Mouse (Mus musculus): ENCODE measurements around the gene Nsun5.
"Not testable (repeated sequence)": the region's sequence is repeated elsewhere in the genome, so short reads cannot be mapped to it uniquely, and the experiment has no call there.

The Nsun5 gene

DNA sequence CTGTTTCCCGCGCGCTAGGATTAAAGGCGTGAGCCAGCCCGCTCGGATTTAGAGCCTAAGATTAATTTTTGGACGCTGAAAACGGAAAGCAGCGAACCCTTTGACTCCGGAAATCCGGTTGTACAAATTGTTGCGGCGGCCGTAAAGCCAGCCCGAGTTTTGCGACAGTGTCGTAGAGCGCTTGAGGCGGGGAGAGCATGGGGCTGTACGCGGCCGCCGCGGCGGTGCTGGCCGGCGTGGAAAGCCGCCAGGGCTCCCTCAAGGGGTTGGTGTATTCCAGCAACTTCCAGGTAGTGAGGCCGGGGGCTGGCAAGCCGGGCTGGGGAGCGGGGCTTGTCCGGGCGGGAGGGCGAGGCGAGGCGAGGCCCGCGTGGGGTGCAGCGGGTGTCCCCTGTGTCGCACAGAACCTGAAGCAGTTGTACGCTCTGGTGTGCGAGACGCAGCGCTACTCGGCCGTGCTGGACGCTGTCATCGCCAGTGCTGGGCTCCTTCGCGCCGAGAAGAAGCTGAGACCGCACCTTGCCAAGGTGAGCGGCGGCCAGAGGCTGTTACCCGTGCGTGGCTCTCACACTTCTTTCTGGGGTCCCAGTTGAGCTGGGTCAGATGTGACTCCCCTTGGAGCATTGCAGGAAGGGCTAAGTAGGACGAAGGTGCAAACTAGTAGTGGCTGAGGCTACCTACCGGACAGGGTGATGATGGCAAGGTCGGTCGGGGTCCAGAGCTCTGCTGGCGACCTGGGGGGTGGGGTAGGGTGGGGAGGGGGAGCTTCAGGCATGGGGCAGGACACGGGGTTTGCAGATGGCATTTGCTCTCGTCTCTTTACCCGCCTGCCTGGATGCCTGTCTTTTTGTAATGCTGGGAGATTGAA, at the start of gene Nsun5:
TSS of gene Nsun5 (plus strand) at position 167 of the 868 bp plus-strand sequence.
- in situ Hi-C loops (cut with MseI, MboI): no loop called here

DNA sequence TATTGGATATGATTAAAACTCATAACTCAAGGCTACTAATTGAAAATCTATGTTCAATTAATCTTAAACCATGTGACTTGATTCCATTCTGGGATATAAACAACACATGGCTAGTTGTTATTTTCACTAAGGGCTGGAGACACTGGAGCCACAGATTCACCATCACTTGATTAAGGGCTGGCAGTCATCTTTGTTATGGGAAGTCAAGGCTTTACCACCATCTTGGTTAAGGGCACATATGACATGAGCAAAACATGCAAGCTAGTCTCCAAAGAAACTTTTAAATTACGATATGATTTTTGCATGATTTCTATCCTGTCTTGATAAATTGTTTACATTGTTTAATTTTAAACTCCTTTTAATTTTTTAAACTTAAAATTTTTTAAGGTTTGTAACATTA, 47.6 kb upstream of the Nsun5 start:
- in situ Hi-C loops (cut with MseI, MboI): no loop called here

DNA sequence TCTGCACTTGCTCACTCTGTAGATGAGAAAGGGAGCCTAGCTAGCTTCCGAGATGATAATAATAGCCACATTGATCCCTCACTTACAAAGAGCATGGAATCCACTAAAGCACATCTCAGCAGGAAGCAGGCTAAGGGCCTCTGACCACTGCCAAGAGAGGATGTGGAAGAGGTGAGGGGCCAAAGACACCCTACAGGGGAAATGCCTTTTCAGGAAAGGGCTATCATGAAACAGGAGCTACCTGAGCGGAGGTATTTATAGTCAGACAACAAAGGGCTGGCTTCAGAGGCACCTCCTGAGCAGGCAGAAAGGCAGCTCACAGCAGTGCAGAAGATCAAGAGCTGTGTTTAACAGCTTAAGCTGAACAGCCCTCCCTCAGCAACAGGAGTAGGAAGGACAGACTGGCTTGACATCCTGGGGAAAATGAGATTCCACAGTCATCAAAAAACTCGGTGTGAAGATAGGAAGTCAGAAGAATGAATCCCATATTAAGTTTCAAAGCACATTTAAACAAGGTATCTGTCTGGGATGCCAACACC, 43.6 kb upstream of the Nsun5 start:
- in situ Hi-C loops (cut with MseI, MboI): no loop called here

DNA sequence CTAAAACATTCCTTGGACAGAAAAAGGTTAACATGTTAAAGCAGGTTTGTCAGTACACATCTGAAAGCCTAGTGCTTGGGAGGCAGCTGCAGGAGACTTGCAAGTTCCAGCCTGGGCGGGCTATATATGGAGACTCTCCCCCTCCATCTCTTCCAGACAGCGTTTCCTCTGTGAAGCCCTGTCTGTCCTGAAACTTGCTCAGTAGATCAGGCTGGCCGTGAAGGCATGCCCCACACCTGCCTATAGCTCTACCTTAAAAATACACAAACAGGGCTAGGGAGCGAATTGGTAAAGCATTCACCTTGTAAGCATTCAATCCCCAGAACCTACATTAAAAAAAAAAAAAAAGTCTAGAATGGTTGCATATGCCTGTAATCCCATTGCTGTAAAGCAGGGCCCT, 40.3 kb upstream of the Nsun5 start:
- in situ Hi-C loops (cut with MseI, MboI): no loop called here

DNA sequence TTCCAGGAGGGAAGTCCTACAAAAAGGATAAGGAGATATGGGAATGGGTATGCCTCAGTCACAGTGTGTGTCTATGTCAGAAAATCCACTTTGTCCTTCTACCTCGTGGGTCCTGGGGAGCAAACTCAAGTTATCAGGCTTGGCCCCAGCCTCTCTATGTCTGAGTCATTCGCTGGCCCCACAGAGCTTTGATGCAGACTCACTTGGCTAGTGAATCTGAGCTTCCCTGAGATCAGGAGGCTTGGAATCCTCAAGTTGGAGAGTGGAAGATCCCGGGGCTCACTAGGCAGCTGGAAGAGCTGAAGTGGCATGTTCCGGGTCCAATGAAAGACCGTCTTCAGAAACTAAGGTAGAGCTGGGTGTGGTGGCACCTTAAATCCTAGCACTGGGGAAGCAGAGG, 39.6 kb upstream of the Nsun5 start:
- in situ Hi-C loops (cut with MseI, MboI): no loop called here

DNA sequence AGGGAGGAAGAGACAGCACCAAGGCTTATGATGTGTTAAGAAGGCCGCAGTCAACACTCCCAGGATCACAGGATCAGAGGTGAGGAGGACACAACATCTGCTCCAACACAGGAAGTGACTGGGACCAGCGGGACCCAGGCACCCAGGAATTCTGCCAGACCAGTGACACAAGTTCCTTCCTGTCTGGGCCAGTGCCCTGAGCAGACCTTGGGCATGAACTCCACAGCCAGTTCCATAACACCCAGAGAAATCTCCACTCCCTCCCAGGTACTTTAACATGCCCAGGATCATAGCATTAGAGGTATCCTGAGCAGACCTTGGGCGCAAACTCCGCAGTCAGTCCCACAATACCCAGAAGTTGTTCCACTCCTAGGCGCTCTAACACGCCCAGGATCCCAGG, 38.6 kb upstream of the Nsun5 start:
- in situ Hi-C loops (cut with MseI, MboI): no loop called here

DNA sequence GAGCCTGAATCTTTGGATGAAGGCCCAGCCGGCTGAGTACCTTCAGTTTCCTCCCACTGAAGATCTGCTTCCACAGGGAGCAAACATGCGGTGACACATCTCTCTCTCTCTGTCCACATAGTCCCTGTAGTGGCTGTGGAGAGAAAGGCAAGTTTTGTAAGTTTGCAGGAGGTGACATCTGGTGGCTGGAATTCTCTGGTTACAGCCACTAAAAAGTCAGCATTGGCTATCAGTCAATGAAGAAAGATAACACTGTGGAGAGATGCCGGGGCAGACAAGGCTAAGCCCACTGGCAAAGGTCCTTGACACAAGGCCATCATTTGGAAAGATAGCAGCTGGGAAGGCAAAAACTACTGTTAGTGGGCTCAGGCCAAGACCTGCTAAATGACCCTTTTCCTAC, 32.2 kb upstream of the Nsun5 start:
- in situ Hi-C loops (cut with MseI, MboI): no loop called here

DNA sequence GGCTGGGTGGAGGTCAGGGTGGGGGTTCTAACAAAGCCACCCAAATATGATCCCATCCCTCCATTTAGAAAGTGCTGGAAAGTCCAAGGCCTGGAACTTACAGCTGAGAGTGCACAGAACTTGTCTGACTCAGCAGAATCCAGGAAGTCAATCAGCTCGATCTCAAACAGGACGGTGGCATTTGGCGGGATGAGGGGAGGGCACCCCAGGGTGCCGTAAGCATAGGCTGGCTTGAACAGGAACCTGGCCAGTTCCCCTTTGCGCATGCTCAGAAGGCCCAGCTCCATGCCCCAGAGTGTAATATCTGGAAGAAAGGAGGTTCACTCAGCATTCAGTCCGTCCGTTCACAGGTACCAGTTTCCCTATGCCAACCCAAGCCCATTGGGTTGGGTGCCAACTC, 23.8 kb upstream of the Nsun5 start:
- in situ Hi-C loops (cut with MseI, MboI): no loop called here

DNA sequence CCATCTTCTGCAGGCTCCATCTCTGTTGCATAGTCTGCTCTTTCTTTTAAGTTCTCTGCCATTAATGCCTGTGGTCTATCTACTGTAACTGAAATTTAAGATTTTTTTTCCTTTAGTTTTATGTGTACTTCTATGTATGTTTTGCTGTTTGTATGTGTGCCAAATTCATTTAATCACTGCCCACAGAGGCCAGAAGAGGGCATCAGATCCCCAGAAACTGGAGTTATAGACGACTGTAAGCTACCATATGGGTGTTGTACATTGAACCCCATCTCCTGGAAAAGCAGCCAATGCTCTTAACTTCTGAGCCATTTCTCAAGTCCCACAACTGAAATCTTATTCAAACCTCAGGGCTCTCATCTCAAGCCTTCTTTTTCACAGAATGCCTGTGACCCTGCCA, 23.3 kb upstream of the Nsun5 start:
- in situ Hi-C loops (cut with MseI, MboI): no loop called here

DNA sequence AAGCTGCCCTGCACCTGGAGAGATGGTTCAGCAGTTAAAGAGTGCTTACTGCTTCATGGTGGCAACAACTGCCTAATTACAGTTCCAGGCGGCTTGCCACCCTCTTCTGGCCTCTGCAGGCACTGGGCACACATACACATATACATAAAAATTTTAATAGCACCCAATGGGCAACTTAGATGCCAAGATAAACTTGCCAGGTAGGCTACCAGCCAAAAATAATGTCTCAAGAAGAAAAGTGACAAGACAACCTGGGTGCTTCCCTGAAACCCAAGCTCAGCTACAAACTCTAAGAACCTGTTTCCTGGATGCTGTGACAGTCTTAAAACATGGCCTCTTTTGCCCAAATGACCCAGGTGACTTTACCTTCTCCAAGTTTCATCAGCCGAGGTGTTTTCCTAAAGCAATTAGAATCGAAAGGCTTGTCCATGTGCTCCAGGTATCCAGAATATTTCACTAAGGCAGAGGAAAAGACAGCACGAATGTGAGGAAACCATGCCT, 22.2 kb upstream of the Nsun5 start:
- in situ Hi-C loops (cut with MseI, MboI): no loop called here

DNA sequence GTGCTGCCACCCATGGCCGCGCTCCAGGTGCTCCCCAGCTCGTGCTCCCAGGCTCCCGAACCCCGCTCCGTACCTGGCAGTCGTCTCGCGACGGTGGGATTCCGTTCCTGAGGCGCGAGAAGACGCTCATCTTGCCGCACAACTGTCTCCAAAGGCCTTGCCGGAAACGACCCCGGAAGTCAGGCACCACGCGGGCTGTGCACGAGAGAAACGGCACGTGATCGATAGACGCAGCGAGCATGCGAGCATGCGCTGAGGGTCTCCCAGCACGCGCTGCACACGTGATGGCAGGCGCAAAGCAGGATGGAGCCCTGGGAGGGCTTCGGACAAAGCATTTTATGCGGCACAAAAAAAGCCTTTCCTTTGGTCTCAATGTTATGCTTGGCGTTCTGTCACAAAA, 19.9 kb upstream of the Nsun5 start, which contains the start of gene Fkbp6:
TSS of gene Fkbp6 (minus strand) at position 183 of the 400 bp plus-strand sequence.
- in situ Hi-C loops (cut with MseI, MboI): no loop called here

DNA sequence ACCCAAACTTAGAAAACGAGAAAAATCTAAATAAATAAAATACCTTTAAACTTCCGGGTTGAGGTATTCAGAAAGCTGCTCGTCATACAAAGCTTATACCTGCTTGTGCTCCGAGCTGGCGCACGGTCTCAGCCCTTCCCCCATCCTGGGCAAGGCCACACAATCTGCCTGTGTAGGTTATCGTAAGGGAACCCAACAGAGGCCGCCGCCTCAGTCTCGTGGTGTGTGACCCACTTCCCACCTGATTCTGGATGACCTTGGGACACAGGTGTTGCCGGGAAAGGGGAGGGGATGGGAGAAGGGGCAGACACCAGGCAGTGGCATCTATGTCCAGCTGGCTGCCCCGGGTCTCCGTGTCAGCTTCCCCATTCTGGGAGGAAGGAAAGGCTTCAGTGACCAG, 18.1 kb upstream of the Nsun5 start:
- in situ Hi-C loops (cut with MseI, MboI): no loop called here

DNA sequence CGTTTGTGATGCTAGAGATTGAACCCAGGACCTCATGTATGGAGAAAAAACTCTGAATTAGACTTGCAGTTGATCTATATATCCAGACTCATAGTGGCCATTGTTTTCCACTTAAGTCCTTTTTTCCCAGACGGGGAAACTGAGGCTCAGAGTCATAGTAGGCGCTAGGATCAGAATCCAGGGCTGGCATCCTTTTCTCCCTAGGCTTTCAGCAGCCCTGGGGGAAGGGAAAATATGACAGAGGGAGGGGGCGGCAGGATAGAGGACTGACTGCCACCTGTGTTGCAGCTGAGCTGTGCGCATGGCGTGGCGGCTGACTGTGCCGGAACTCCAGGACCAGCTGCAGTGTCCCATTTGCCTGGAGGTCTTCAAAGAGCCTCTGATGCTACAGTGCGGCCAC, 16.8 kb upstream of the Nsun5 start, which contains the start of gene Trim50:
TSS of gene Trim50 (plus strand) at position 301 of the 400 bp plus-strand sequence.
- in situ Hi-C loops (cut with MseI, MboI): no loop called here

DNA sequence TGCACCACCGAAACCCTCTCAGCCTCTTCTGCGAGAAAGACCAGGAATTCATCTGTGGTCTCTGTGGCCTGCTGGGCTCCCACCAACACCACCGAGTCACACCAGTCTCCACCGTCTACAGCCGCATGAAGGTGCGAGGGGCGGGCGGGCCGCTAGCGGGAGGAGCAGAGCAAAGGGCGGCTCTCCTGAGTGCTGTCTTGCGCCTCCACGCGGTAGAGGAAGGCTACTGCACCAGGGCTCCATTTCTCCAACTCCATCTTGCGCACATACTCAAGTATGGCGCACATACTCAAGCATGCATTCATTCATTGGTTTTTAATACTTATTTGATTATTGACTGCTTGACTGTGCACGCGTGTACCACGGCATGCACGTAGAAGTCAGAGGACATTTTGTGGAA, 16.2 kb upstream of the Nsun5 start:
- in situ Hi-C loops (cut with MseI, MboI): no loop called here

DNA sequence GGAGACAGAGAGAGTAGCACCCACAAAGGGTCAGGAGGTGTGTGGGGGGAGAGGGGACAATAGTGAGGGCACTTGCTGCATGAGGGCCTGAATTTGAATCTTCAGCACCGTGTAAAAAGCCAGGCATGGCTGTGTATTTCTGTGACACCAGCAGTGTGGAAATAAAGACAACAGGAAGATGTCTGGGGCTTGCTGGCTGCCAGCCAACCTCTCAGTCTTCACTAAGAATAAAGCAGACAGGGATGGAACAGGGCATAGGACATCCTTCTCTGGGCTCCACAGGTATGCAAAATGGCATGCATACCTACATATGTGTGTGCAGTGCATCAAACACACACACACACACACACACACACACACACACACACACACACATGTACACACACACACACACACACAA, 13.7 kb upstream of the Nsun5 start:
- in situ Hi-C loops (cut with MseI, MboI): no loop called here

DNA sequence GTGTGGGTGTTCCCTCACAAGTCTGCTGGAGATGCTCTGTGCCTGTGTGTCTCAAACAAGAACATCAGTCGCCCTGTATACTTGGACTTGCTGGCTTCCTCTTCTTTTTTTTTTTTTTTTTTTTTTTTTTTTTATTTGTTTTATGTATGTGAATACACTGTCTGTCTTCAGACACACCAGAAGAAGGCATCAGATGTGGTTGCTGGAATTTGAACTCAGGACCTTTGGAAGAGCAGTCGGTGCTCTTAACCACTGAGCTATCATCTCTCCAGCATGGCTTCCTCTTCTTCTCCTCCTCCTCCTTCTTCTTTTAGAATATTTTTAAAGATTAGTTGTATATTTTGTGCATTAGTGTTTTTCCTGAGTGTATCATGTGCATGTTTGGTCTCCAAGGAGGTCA, 12.2 kb upstream of the Nsun5 start:
- in situ Hi-C loops (cut with MseI, MboI): no loop called here

DNA sequence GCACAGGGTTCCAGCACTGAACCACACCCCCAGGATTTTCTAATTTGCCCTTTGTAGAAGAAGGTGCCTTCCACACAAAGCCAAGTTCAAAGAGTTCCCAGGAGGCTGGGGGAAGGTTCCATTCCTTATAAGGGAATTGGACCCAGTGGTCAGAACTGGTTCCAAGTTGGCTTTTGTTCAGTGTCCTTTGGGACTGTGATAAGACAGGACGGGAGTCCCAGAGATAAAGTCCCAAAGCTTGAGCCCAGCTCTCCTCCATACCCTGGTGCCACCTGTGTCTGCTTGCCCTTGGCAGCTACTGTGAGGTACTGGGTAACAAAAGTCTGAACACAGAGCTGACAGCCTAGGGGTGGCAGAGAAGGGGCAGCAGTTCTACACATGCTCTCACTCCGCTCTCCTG, 10.0 kb upstream of the Nsun5 start:
- in situ Hi-C loops (cut with MseI, MboI): no loop called here

DNA sequence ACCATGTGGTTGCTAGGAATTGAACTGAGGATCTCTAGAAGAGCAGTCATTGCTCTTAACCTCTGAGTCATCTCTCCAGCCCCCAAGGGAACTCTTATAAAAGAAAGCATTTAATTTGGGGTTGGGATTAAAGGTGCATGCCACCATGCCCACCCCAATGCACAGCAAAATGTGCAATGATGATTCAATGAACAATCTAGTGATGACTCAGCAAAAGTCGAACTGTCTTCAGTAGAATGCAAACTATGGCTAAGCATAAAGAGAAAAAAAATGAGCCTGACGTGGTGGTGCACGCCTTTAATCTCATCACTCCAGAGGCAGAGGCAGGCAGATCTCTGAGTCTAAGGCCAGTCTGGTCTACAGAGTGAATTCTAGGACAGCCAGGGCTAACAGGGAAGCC, 7.2 kb upstream of the Nsun5 start:
- in situ Hi-C loops (cut with MseI, MboI): no loop called here

DNA sequence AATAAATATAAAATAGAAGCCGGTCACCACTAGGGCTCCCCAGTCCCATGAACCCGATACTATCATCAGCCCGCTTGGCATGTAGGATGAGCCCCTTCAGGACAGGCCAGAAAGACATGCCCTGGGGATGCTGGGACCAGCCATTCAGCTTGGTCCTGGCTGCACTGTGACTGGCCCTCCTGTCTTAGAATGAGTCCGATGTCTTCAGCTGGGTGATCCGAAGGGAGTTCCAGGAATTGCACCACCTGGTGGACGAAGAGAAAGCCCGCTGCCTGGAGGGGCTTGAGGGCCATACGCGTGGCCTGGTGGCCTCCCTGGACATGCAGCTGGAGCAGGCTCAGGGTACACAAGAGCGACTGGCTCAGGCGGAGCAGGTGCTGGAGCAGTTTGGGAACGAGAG, 6.2 kb upstream of the Nsun5 start:
- in situ Hi-C loops (cut with MseI, MboI): no loop called here

DNA sequence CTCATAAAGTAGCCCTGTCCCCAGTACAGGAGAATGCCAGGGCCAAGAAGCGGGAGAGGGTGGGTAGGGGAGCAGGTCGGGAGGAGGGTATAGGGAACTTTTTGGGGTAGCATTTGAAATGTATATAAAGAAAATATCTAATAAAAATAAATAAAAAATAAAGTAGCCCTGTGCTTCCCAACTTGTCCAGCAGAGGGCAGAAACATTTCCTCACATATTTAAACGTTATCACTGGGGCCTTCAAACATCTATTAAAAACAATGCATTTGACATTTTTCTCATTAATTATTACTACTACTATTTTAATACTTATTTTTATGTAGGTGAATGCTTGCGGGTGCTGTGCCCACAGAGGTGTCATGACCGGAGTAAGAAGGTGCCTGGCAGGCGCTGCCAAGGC, 1.9 kb upstream of the Nsun5 start:
- in situ Hi-C loops (cut with MseI, MboI): no loop called here

DNA sequence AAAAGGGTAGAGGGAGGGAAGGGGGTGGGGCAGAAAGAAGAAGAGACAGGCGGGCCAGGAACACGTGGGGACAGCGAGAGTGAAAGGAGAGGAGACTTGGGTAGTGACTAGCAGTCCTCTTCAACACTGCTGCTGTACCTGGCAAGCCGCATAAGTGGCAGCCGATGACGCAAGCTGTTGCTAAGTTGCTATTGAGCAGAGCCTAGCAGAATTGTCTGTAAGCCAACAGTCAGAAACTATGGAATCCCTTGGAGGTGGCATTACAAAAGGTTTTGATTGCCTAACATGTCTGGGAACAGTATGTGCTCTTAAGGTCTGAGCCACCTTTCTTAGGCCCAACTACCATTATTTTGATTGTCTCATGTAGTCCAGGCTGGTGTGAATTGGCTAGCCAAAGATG, 1.4 kb upstream of the Nsun5 start:
- in situ Hi-C loops (cut with MseI, MboI): no loop called here

DNA sequence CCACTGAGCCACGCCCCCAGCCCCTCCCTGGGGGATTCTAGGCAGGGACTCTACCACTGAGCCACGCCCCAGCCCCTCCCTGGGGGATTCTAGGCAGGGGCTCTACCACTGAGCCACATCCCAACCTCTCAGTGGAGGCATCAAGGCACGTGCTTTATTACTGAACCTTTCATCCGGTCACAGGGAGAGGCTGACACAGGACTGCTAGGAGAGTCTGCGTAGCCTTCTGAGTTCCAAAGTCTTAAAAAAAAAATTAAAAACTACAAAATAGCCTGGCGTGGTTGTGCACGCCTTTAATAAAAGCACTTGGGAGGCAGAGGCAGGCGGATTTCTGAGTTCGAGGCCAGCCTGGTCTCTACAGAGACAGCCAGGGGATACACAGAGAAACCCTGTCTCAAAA, 557 bp upstream of the Nsun5 start:
- in situ Hi-C loops (cut with MseI, MboI): not testable (repeated sequence)

DNA sequence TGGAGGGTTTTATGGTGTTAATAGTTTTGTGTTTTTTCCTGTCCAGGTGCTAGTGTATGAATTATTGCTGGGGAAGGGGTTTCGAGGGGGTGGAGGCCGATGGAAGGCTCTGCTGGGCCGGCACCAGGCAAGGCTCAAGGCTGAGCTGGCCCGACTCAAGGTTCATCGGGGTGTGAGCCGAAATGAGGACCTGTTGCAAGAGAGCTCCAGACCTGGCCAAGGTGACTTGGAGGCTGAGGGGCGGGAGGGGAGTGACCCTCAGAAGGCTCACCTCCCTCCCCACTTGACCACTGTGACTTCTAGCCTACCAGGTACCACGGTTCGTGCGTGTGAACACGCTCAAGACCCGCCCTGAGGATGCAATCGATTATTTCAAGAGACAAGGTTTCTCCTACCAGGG, 1.4 kb downstream of the Nsun5 start:
- in situ Hi-C loops (cut with MseI, MboI): no loop called here
